Mouse (Mus musculus) stomach, embryonic 14.5 days (tissue): ENCODE results near the gene Myzap. TPM values are rescaled to one million over a fixed set of nuclear protein-coding genes. Genes with fewer than 3 reads are reported as not detected.

Experiments
- ATAC-seq: fragments of 200-750 bp; cut with Nextera tagmentation; 2 replicates; pipeline ENCODE4 v1.8.0; 2017; ENCODE audit warnings: low read depth, moderate TSS enrichment; ENCODE audit not compliant: insufficient number of reproducible peaks, insufficient read depth, low FRiP score
- H3K27ac ChIP-seq: fragments of 300-500 bp; sonication (generic); 2 replicates; pipeline ENCODE4 v1.5.1; 2014; ENCODE audit warnings: mild to moderate bottlenecking, low read length, moderate library complexity, mixed read lengths
- H3K27me3 ChIP-seq: fragments of 300-500 bp; sonication (generic); 2 replicates; pipeline ENCODE4 v1.6.1; 2014; ENCODE audit warnings: low read length, control low read depth, mixed read lengths; ENCODE audit not compliant: control insufficient read depth, insufficient read depth
- H3K36me3 ChIP-seq: fragments of 300-500 bp; sonication (generic); 2 replicates; pipeline ENCODE4 v1.6.1; 2014; ENCODE audit warnings: mild to moderate bottlenecking, control low read depth, low read length, moderate library complexity, mixed read lengths; ENCODE audit not compliant: control insufficient read depth, insufficient read depth
- H3K4me1 ChIP-seq: fragments of 300-500 bp; sonication (generic); 2 replicates; pipeline ENCODE4 v1.6.1; 2014; ENCODE audit warnings: low read length, control low read depth, mixed read lengths; ENCODE audit not compliant: control insufficient read depth, insufficient read depth
- H3K4me2 ChIP-seq: fragments of 300-500 bp; sonication (generic); replicated peaks from 2 replicates; pipeline ENCODE4 v1.6.1; 2014; ENCODE audit warnings: low read depth, low read length, control low read depth
- H3K4me3 ChIP-seq: fragments of 300-500 bp; sonication (generic); 2 replicates; pipeline ENCODE4 v1.5.1; 2014; ENCODE audit warnings: low read depth, low read length, control low read depth
- H3K9ac ChIP-seq: fragments of 300-500 bp; sonication (generic); replicated peaks from 2 replicates; pipeline ENCODE4 v1.6.1; 2014; ENCODE audit warnings: low read depth, mild to moderate bottlenecking, control low read depth, low read length, moderate library complexity, mixed read lengths
- H3K9me3 ChIP-seq: fragments of 300-500 bp; sonication (generic); 2 replicates; pipeline ENCODE4 v1.6.1; 2016; ENCODE audit warnings: low read depth, low read length, control low read depth; ENCODE audit not compliant: control insufficient read depth
- WGBS: fragments of 180-500 bp; shearing (Covaris S2); extraction: QIAGEN DNeasy Blood & Tissue Kit; methylation state at CpG from one replicate; pipeline ENCODE4 v1.1.7; 2014; 5-methylcytosine and 5-hydroxymethylcytosine counted together
- polyA plus RNA-seq: library from polyadenylated mRNA; unstranded; fragments of >200 nt; fragmentation: Nextera tagmentation; extraction: Ambion mirVana; gene quantifications from 2 replicates; pipeline ENCODE4 v1.2.1, GENCODE M21; 2014

The Myzap gene
- polyA plus RNA-seq, 1 experiment from 2014 or later = 11.1 TPM

- Histone ChIP-seq H3K4me2 (no peak overlapping the region), H3K36me3 (no peaks in the 10 kb centered on the region), H3K9ac (no peak overlapping the region), H3K27me3 (no peaks in the 10 kb centered on the region), H3K27ac (no peak overlapping the region), H3K9me3 (no peaks in the 10 kb centered on the region), H3K4me3 (no peak overlapping the region), H3K4me1 (0 out of 2 replicates have a peak, but pooled peaks cover 2% of the 10 kb centered on the region)
- no peak for ATAC-seq
- 65% methylated on average over 2 of the region's 2 CpGs for WGBS
Observed at GRCm38 (mm10) chr9:71529960-71530359, 62.2 kb downstream of the Myzap start.

- Histone ChIP-seq H3K9ac (no peak overlapping the region), H3K4me1 (0 out of 2 replicates have a peak, but pooled peaks cover 2% of the 10 kb centered on the region), H3K4me3 (no peak overlapping the region), H3K9me3 (no peaks in the 10 kb centered on the region), H3K4me2 (no peak overlapping the region), H3K36me3 (no peaks in the 10 kb centered on the region), H3K27ac (no peak overlapping the region), H3K27me3 (no peaks in the 10 kb centered on the region)
- no peak for ATAC-seq
- 33% methylated on average over 9 of the region's 9 CpGs for WGBS
Observed at GRCm38 (mm10) chr9:71527438-71527837, 64.7 kb downstream of the Myzap start.

GRCm38 (mm10) chr9:71523901-71524300 is 68.3 kb downstream of the Myzap start:
- Histone ChIP-seq H3K4me3 (no peak overlapping the region), H3K4me1 (0 out of 2 replicates have a peak, but pooled peaks cover 2% of the 10 kb centered on the region), H3K4me2 (no peak overlapping the region), H3K9ac (no peak overlapping the region), H3K36me3 (no peaks in the 10 kb centered on the region), H3K27me3 (no peaks in the 10 kb centered on the region), H3K9me3 (no peaks in the 10 kb centered on the region), H3K27ac (no peak overlapping the region)
- no peak for ATAC-seq
- WGBS = 77% methylated on average over 4 of the region's 4 CpGs

DNA sequence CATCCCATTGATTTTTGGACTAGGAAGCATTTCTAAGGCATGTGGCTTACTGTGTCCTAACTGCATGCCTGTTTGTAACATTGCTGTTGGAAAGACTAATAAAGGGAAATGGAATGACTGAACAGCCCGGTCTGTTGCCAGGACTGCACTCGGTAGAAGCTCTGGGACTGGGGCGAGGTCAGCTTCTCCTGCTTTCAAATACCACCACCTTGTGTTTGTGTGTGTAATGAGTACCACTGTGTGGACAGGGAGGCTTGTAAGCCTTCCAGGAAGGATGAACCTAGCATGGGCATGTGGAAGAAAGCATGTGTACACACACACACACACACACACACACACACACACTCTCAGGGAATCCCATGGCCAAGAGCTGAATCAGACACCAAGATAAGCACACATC is 72.3 kb downstream of the Myzap start:
- no peaks in the 10 kb centered on the region for H3K36me3 ChIP-seq
- H3K4me1 ChIP-seq = no peaks in the 10 kb centered on the region
- H3K4me3 ChIP-seq = no peak overlapping the region
- no peaks in the 10 kb centered on the region for H3K9me3 ChIP-seq
- 52% methylated on average over 3 of the region's 3 CpGs for WGBS
- H3K27me3 ChIP-seq = no peaks in the 10 kb centered on the region
- ATAC-seq = no peak
- H3K4me2 ChIP-seq = no peak overlapping the region
- no peak overlapping the region for H3K9ac ChIP-seq
- no peak overlapping the region for H3K27ac ChIP-seq

DNA sequence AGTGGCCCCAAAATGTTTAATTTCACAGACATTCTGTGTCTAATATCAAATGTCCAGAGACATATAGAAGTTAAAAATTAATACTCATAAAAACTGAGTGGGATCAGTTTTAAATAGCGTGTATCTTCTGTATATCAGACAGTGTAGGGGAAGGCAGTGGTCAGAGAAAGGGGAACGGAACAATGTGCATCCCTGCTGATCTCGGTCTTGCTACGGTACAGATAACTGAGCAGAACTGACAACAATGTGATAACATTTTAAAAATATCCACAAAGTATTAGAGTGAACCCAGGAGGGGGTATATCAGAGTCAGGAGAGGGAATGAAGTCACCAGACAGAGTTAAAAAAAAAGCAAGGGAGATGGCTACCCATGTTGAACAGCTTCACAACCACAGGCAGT is 74.7 kb downstream of the Myzap start:
- H3K36me3 ChIP-seq = no peaks in the 10 kb centered on the region
- 86% methylated on average over 4 of the region's 4 CpGs for WGBS
- no peak for ATAC-seq

GRCm38 (mm10) chr9:71515862-71516261 is 76.3 kb downstream of the Myzap start:
- ATAC-seq = no peak
- no peak overlapping the region for H3K9ac ChIP-seq

More for the DNA sequence above, 74.7 kb downstream of the Myzap start:
- Histone ChIP-seq H3K9ac (no peak overlapping the region), H3K27me3 (no peaks in the 10 kb centered on the region), H3K4me2 (no peak overlapping the region), H3K4me3 (no peak overlapping the region), H3K9me3 (no peaks in the 10 kb centered on the region), H3K27ac (no peak overlapping the region), H3K4me1 (no peaks in the 10 kb centered on the region)

DNA sequence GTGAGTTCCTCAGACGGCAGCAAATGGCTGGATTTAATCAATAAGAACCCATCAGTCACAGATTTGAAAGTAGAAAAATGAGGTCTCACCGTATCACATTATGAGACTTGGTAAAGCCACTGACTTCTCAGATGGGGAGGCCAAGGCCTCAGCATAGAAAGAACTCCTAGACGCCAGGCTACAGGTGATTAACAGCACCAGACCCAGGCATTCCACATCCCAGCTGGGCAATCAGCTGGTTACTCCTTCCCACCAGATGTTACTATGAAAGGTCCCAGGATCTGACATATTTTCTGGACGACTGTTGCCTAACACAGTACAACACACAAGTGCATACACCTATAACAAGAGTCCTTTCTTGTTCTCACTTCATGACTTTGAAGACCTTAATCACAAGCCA is 78.6 kb downstream of the Myzap start:
- 49% methylated on average over 4 of the region's 4 CpGs for WGBS
- no peak overlapping the region for H3K27ac ChIP-seq
- no peaks in the 10 kb centered on the region for H3K4me1 ChIP-seq
- no peaks in the 10 kb centered on the region for H3K27me3 ChIP-seq
- no peak for ATAC-seq
- no peak overlapping the region for H3K4me3 ChIP-seq
- no peak overlapping the region for H3K9ac ChIP-seq
- no peak overlapping the region for H3K4me2 ChIP-seq
- H3K36me3 ChIP-seq = no peaks in the 10 kb centered on the region
- H3K9me3 ChIP-seq = no peaks in the 10 kb centered on the region

More at GRCm38 (mm10) chr9:71515862-71516261, 76.3 kb downstream of the Myzap start:
- H3K36me3 ChIP-seq = no peaks in the 10 kb centered on the region
- no peaks in the 10 kb centered on the region for H3K9me3 ChIP-seq
- H3K27ac ChIP-seq = no peak overlapping the region
- no peaks in the 10 kb centered on the region for H3K27me3 ChIP-seq
- H3K4me1 ChIP-seq = no peaks in the 10 kb centered on the region
- no peak overlapping the region for H3K4me3 ChIP-seq
- no peak overlapping the region for H3K4me2 ChIP-seq
- WGBS = 92% methylated on average over 4 of the region's 4 CpGs

- Histone ChIP-seq H3K4me3 (no peak overlapping the region), H3K4me1 (no peaks in the 10 kb centered on the region), H3K4me2 (no peak overlapping the region), H3K9ac (no peak overlapping the region), H3K36me3 (no peaks in the 10 kb centered on the region), H3K27ac (no peak overlapping the region), H3K27me3 (no peaks in the 10 kb centered on the region), H3K9me3 (no peaks in the 10 kb centered on the region)
- no peak for ATAC-seq
- 72% methylated on average over 10 of the region's 10 CpGs for WGBS
Observed at GRCm38 (mm10) chr9:71512899-71513298, 79.3 kb downstream of the Myzap start.

GRCm38 (mm10) chr9:71498391-71499182 is 93.6 kb downstream of the Myzap start:
- H3K27ac ChIP-seq = no peak overlapping the region
- H3K4me3 ChIP-seq = no peak overlapping the region
- H3K9me3 ChIP-seq = no peaks in the 10 kb centered on the region
- 39% methylated on average over 10 of the region's 10 CpGs for WGBS
- H3K36me3 ChIP-seq = no peaks in the 10 kb centered on the region
- H3K9ac ChIP-seq = no peak overlapping the region
- ATAC-seq = no peak
- no peak overlapping the region for H3K4me2 ChIP-seq
- H3K27me3 ChIP-seq = no peaks in the 10 kb centered on the region
- H3K4me1 ChIP-seq = peaks cover 2% of the 10 kb centered on the region
